Mouse (Mus musculus) myocyte (in vitro differentiated cells): Measurements from ENCODE around the gene Rnf141.

Experiments used
- POLR2A ChIP-seq: IDR thresholded peaks from one replicate; pipeline ENCODE4 v1.6.1; 2011; ENCODE audit warnings: low read depth, mild to moderate bottlenecking, control low read depth, moderate library complexity; ENCODE audit not compliant: insufficient read length
- REST ChIP-seq: IDR thresholded peaks from one replicate; pipeline ENCODE4 v1.6.1; 2011; ENCODE audit warnings: mild to moderate bottlenecking, control low read depth, moderate library complexity; ENCODE audit not compliant: insufficient read depth, insufficient read length

DNA sequence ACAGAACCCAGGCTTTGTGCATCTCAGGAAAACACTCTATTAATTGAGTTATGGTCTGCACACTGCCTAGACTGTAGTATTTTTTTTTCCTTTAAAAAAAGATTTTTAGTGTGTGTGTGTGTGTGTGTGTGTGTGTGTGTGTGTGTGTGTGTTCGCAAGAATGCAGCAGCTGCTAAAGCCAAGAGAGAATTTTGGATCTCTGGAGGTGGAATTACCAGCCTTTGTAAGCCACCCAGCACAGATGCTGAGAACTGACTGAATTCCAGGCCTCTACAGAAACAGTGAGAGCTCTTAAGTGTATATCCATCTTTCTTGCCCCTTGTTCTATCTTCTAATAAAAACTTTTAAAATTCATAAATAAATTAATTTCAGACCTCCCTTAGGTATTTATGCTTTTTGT, 92.6 kb downstream of the Rnf141 start:
- TF ChIP-seq REST (no peak), POLR2A (no peak)
